Mouse (Mus musculus): ENCODE measurements around the gene Snx19. TPM values are rescaled to one million over a fixed set of nuclear protein-coding genes. Genes with fewer than 3 reads are reported as not detected.

Gene Snx19
- polyA plus RNA-seq, 1 experiment from 2014 or later, result 22.7 TPM

- Histone ChIP-seq H3K9ac (replicated peaks) (no peak overlapping the region), H3K4me2 (no peak overlapping the region), H3K4me1 (replicated peaks) (0 out of 2 replicates have a peak, but pooled peaks cover 3% of the 10 kb centered on the region), H3K4me3 (replicated peaks) (no peak overlapping the region), H3K36me3 (no peaks in the 10 kb centered on the region), H3K27ac (no peak overlapping the region), H3K27me3 (no peaks in the 10 kb centered on the region), H3K9me3 (no peaks in the 10 kb centered on the region)
- ATAC-seq (ENCODE audit: insufficient number of reproducible peaks, insufficient read depth, low FRiP score, low TSS enrichment, low read depth), result no peak
- WGBS, result 95% methylated on average over 4 of the region's 4 CpGs
Observed at GRCm38 (mm10) chr9:30482116-30482515, 55.2 kb downstream of the Snx19 start.

- WGBS, result 89% methylated on average over 3 of the region's 3 CpGs
- H3K4me2 ChIP-seq, result no peak overlapping the region
- H3K9ac ChIP-seq (replicated peaks), result no peak overlapping the region
- no peak overlapping the region for H3K27ac ChIP-seq
- no peaks in the 10 kb centered on the region for H3K27me3 ChIP-seq
- H3K36me3 ChIP-seq, result no peaks in the 10 kb centered on the region
- no peaks in the 10 kb centered on the region for H3K9me3 ChIP-seq
- no peak overlapping the region for H3K4me3 ChIP-seq (replicated peaks)
- 0 out of 2 replicates have a peak, but pooled peaks cover 3% of the 10 kb centered on the region for H3K4me1 ChIP-seq (replicated peaks)
- ATAC-seq (ENCODE audit: insufficient number of reproducible peaks, insufficient read depth, low FRiP score, low TSS enrichment, low read depth), result no peak
Observed at GRCm38 (mm10) chr9:30484183-30484582, 57.3 kb downstream of the Snx19 start.

- no peak for ATAC-seq (ENCODE audit: insufficient number of reproducible peaks, insufficient read depth, low FRiP score, low TSS enrichment, low read depth)
- Histone ChIP-seq H3K27ac (no peak overlapping the region), H3K4me2 (no peak overlapping the region), H3K4me1 (replicated peaks) (0 out of 2 replicates have a peak, but pooled peaks cover 3% of the 10 kb centered on the region), H3K4me3 (replicated peaks) (no peak overlapping the region), H3K9me3 (no peaks in the 10 kb centered on the region), H3K27me3 (no peaks in the 10 kb centered on the region), H3K9ac (replicated peaks) (no peak overlapping the region), H3K36me3 (no peaks in the 10 kb centered on the region)
- WGBS, result 77% methylated on average over 2 of the region's 2 CpGs
Observed at GRCm38 (mm10) chr9:30485161-30485560, 58.3 kb downstream of the Snx19 start.

GRCm38 (mm10) chr9:30488384-30488783 lies 61.5 kb downstream of the Snx19 start:
- Histone ChIP-seq H3K4me2 (no peak overlapping the region), H3K27me3 (no peaks in the 10 kb centered on the region), H3K9ac (replicated peaks) (no peak overlapping the region), H3K27ac (no peak overlapping the region), H3K4me1 (replicated peaks) (no peaks in the 10 kb centered on the region), H3K4me3 (replicated peaks) (no peak overlapping the region), H3K36me3 (no peaks in the 10 kb centered on the region), H3K9me3 (no peaks in the 10 kb centered on the region)
- 94% methylated on average over 1 of the region's 1 CpGs for WGBS
- no peak for ATAC-seq (ENCODE audit: insufficient number of reproducible peaks, insufficient read depth, low FRiP score, low TSS enrichment, low read depth)

- H3K9ac ChIP-seq (replicated peaks), result no peak overlapping the region
- H3K4me1 ChIP-seq (replicated peaks), result no peaks in the 10 kb centered on the region
- no peaks in the 10 kb centered on the region for H3K36me3 ChIP-seq
- H3K27me3 ChIP-seq, result no peaks in the 10 kb centered on the region
- 85% methylated on average over 2 of the region's 2 CpGs for WGBS
- H3K4me3 ChIP-seq (replicated peaks), result no peak overlapping the region
- H3K27ac ChIP-seq, result no peak overlapping the region
- H3K4me2 ChIP-seq, result no peak overlapping the region
- ATAC-seq (ENCODE audit: insufficient number of reproducible peaks, insufficient read depth, low FRiP score, low TSS enrichment, low read depth), result no peak
- no peaks in the 10 kb centered on the region for H3K9me3 ChIP-seq
Observed at GRCm38 (mm10) chr9:30494446-30494845, 67.5 kb downstream of the Snx19 start.

- H3K36me3 ChIP-seq, result no peaks in the 10 kb centered on the region
- no peak overlapping the region for H3K4me3 ChIP-seq (replicated peaks)
- no peak overlapping the region for H3K27ac ChIP-seq
- H3K27me3 ChIP-seq, result no peaks in the 10 kb centered on the region
- WGBS, result 66% methylated on average over 5 of the region's 5 CpGs
- no peak overlapping the region for H3K9ac ChIP-seq (replicated peaks)
- H3K4me2 ChIP-seq, result no peak overlapping the region
- ATAC-seq (ENCODE audit: insufficient number of reproducible peaks, insufficient read depth, low FRiP score, low TSS enrichment, low read depth), result no peak
- 0 out of 2 replicates have a peak, but pooled peaks cover 6% of the 10 kb centered on the region for H3K4me1 ChIP-seq (replicated peaks)
- H3K9me3 ChIP-seq, result peaks cover 9% of the 10 kb centered on the region
Observed at GRCm38 (mm10) chr9:30508966-30509365, 82.1 kb downstream of the Snx19 start.

- H3K9ac ChIP-seq (replicated peaks), result no peak overlapping the region
- peaks cover 20% of the 10 kb centered on the region for H3K4me1 ChIP-seq (replicated peaks)
- ATAC-seq (ENCODE audit: insufficient number of reproducible peaks, insufficient read depth, low FRiP score, low TSS enrichment, low read depth), result no peak
- H3K4me3 ChIP-seq (replicated peaks), result no peak overlapping the region
- H3K9me3 ChIP-seq, result peaks cover 12% of the 10 kb centered on the region
- H3K27me3 ChIP-seq, result no peaks in the 10 kb centered on the region
- no peaks in the 10 kb centered on the region for H3K36me3 ChIP-seq
- H3K4me2 ChIP-seq, result no peak overlapping the region
- peak overlapping the region; percentile 42; the same call in 1 of the 2 replicates for H3K27ac ChIP-seq
Observed at GRCm38 (mm10) chr9:30515953-30516352, 89.0 kb downstream of the Snx19 start.

Data from limb, embryonic 12.5 days (tissue).